Mouse (Mus musculus) lung, postnatal 0 days (tissue): ENCODE data around the gene Tmem247.

Experiments used
- CTCF ChIP-seq: IDR thresholded peaks from 2 replicates; pipeline ENCODE4 v1.5.1; 2016; ENCODE audit warnings: antibody characterized with exemption, mild to moderate bottlenecking
- EP300 ChIP-seq: IDR thresholded peaks from 2 replicates; pipeline ENCODE4 v1.6.1; 2016; ENCODE audit warnings: antibody characterized with exemption, mild to moderate bottlenecking, control low read depth

DNA sequence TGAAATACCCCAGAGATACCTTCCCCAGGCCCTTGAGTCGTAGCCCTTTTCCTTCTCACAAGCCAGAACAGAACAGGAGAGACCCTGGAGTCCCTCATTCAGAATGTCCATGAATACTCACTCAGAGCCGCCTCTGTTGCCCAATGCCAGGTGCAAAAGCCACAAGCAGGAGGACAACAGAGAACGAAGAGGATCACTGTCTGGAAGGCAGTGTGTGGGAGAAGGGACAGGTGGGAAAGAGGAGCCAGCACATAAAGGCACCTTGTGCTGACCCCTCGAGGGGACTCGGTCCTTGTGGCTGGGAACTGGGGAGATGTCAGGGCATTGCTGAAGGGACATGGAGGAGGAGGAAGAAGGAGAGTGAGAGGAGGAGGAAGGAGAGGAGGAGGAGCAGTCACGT lies 25.0 kb downstream of the Tmem247 start:
- TF ChIP-seq CTCF (no peak), EP300 (no peak)
